Mouse (Mus musculus) G1E (cell line): ENCODE data around the gene Tppp.

Source experiments
- CTCF ChIP-seq: IDR thresholded peaks from 2 replicates; pipeline ENCODE4 v1.5.1; 2012; ENCODE audit warnings: low read depth, low read length, inconsistent platforms, mixed read lengths
- TAL1 ChIP-seq: conservative IDR thresholded peaks from 2 replicates; pipeline ENCODE4 v1.6.1; 2012; ENCODE audit warnings: low read depth, low read length, inconsistent platforms, mixed read lengths

- TF ChIP-seq TAL1 (no peak), CTCF (no peak)
Measured at GRCm38 (mm10) chr13:73974523-73974922, 34.7 kb upstream of the Tppp start.
